Mouse (Mus musculus): ENCODE measurements around the gene Tmem230. TPM values are rescaled to one million over a fixed set of nuclear protein-coding genes. Genes with fewer than 3 reads are reported as not detected.
A peak's percentile ranks its signal among the peaks of the same experiment; 100 is the strongest.
"Not testable (repeated sequence)": the region's sequence is repeated elsewhere in the genome, so short reads cannot be mapped to it uniquely, and the experiment has no call there.

The Tmem230 gene
- polyA plus RNA-seq, 2 experiments from 2014 or later = 40.0 to 40.5 TPM

DNA sequence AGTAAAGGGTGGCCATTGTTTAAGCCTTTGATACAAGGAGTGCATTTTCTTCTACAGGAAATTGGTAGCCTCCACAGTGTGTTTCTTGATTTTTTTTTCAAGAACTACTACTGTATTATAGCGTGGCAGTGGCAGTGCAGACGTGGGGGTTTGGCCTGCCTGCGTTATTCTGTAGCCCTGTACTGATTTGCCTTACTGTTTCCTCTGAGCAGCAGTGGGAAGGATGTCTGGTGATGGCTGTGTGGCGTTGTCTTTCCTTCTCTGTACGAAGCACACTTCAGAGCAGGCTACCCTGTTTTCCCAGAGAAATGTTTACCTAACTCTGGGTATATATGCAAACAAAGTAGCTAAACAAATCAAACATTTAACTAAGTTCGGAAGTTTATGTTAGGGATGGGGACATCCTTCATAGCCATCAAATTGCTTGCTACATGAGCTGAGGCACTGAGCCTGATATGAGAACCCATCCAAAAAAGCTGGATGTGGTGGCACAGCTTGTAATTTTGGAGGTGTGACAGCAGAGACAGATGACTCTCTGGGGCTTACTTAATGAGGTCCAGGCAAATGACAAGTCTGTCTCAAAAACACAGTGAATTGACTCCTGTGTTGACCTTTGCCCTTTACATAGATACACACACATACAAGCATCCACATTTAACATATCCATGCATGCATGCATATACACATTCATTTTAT, 25.2 kb upstream of the Tmem230 start:
- no peak for ATAC-seq

DNA sequence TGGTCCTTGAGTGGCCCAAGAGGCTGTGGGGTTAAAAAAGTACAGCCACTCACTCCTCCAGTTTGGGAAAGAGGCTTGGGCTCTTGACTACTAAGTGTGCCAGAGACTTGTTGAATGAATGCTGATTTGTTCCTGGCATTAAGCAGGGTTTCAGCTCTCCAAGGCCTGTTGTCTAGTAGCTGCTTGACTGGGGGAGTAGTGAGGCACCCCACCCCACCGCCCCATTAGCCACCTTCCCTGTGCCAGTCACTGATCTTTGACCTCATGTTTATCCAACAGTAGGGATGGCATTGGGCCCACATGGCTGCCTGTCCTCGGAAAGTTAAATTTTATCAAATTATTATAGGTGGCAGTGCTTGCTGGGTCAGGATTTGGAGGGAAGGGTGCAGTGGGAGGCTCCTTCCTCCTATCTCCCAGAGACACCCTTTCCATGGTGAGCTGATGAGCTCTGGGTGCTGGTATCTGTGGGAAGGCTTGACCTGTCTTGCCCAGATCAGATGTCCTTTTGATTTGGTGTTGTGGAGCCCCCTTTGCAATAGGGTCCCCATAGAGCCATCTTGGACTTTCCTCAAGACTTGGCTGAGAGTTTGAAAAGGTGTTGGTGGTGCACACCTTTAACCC, 22.8 kb upstream of the Tmem230 start:
- ATAC-seq = no peak

DNA sequence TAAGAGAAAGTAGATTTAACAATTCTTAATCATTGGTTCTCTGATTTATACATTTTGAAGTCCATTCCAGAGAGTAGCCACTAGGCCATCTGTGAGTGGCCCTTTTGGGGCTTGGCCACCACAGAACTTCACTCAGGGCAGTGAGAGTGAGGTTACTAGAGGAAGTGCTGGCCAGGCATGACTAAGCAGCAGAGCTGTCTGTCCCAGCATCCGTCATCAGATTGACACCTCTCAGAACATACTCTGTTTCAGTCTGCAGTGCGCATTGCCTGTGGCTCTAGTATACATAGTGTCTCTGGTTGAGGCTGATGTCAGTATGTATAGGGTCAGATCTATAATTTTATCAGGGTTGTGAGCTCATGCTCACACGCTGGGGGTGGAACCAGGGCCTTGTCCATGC, 21.6 kb upstream of the Tmem230 start:
- peak; percentile 77 for ATAC-seq

DNA sequence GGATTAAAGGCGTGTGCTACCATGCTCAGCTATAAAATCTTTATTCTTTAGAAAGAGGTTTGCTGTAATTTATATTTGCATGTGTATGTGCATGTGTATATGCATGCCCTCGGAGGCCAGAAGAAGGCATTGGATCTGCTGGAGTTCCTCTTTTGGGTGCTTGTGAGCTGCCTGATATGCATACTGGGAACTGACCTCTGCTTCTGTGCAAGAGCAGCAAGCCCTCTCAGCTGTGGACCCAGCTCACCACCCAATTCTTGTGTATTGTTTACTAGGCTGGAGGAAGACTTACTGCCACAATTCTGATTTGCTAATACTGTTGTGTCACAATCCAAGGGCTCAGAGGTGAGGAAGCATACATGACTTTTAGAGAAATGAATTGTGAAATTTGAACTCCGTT, 18.5 kb upstream of the Tmem230 start:
- no peak for ATAC-seq

DNA sequence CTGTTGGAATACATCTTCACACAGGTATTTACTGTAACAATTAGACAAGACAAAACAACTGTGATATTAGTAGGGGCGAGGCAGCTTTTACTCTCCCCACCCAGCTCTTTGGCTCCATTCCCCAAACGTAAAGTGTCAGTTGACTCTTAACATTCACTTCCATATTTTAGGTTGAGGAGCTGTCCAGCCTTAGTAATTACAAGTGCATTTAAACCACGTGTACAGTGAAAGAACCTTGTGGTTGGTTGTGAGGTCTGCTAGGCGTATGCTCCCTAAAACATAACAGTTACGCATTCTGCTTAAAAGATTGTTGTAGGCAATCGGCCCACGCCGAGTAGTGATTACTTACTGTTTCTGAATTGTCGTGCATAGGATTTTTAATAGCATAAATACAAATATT, 17.6 kb upstream of the Tmem230 start:
- ATAC-seq = no peak

DNA sequence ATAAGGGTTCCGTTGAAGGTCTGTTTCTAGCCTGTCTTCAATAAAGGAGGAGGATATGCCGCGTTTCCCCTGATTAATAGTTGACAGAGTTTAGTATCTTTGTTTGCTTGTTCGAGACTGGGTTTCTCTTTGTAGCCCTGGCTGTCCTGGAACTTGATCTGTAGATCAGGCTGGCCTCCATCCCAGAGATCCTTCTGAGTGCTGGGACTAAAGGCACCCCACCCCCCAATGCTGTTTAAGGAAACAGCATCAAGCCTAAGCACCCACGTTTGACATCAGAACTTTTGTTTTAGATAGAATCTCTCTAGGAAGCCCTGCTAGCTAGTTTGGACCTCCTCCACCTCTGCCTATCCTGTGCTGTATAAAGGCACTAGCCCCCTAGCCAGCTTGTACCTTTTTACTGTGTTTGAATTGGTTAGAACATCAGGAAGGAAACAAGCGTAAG, 16.7 kb upstream of the Tmem230 start:
- ATAC-seq = no peak

DNA sequence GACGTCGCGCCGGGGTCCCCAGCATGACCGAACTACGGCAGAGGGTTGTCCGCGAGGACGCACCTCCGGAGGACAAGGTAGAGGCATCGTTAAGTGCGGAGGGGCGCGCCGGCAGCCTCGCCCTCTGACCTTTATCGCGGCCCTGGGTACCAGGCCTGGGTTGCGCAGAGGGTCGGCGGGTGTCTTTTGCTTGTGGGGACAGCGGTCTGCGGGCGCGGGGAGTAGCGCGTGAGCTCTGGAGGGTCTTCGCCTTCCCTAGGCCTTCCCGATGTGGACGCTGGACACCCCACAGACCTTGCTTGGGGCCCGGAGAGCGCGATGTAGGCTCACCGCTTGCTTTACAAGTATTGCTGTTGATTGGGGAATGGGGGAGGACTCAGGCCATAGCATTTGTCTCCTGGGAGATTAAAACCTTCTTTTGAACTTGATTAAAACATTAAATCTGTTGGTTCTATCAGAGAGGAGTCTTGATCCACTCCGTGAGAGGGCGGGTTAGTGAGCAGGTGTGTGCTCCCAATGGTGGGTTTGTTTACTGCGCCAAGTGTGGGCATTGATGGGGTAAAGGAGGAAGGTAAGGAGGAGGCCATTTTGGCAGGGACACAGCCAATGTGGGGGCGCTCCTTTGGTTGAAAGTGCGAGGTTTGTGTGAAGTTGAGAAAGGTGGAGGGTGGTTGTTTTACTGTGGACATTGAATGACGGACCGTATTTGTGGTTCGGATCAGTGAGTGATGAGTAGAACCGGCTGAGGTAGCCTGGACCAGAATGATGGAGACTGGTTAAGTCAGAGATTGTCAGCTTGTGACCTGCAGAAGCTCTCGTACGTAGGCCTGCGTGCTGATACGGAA, 16.0 kb upstream of the Tmem230 start:
- peak; percentile 44 for ATAC-seq

DNA sequence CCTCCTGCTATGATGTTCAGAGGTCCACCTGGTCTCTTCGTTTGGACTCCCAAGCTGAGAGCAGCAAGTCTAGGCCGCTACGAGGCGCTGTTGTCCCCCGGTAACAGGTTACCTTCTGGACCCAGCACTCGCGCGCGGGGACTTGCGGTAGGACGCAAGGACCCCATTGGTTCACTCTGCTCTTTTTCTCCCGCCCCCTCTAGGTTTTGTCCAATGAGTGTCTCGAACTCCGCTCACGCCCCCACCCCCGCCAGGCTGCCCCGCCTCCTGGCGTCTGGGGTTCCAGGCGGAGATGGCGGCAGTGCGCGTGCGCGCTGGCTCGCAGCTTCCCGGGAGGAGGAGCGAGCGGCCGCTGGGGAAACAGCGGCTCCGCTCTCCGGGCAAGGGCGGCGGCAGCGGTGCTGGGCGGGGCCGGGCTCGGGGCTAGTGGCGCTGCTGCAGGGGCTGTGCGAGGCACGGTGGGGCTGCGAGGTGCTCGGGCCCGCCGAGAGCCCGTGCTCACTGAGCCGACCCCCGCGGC, 15.3 kb upstream of the Tmem230 start, which contains the start of gene Cds2:
Cds2 (plus strand) TSS at position 270 of the 520 bp plus-strand sequence.
- ATAC-seq = peak; percentile 88

DNA sequence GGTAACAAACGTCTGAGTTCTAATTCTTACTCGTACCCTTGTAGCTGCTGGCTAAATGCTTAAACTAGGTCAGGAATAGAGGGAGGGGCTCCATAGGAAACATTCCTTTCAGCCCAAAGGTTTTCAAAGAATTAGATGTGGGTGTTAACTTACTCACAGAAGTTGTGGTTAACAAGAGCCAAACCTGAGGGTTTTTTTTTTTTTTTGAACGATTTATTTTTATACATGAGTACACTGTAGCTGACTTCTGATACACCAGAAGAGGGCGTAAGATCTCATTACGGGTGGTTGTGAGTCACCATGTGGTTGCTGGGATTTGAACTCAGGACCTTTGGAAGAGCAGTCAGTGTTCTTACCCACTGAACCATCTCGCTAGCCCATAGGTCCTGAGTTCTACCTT, 14.6 kb upstream of the Tmem230 start:
- no peak for ATAC-seq

DNA sequence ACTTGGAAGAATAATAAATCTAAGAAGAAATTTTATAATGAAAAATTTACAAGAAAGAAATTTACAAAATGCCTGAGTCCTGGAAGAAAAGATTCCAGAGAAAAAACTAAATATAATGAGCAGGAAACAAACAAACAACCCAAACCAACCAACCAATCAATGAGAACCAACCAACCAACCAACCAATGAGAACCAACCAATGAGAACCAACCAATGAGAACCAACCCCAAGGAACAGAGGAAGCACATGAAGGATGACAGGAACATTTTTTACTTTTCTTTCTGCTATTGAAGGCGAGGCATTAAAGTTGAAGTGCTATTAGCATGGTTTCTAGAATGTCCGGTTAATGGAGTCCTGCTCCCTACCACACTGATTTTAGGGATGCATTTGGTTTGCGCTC, 13.0 kb upstream of the Tmem230 start:
- ATAC-seq = no peak

DNA sequence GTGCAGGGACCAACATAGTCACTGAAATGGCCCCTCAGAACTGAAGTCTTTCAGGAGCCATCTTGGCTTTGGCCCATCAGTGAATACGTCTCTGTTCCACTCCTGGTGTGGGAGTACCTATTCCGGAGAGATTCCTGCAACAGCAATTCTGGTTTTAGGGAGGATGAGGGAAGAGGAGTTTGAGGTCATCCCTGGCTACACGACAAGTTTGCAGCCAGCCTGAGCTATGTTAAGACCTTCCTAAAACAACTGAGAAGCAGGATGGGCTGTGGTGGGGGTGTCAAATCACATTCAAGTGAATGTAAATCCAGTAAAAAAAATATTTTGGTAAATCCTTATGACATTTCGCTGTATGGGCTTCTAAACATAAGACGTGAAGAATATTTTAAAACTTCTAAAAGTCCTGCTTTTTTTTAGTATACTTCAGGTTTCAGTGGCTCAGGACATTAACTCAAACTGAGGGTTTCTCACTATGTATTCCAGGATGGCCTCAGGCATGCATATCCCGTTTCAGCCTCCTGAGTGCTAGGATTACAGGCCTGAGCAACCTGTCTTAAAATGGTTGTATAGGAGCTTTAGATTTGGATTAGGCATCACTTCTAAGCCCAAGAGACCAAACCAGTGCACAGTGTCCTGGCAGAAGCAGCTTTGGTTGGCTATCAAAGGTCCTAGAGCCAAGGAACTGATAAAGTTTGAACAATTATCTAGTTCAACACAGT, 9.9 kb upstream of the Tmem230 start:
- ATAC-seq = no peak

DNA sequence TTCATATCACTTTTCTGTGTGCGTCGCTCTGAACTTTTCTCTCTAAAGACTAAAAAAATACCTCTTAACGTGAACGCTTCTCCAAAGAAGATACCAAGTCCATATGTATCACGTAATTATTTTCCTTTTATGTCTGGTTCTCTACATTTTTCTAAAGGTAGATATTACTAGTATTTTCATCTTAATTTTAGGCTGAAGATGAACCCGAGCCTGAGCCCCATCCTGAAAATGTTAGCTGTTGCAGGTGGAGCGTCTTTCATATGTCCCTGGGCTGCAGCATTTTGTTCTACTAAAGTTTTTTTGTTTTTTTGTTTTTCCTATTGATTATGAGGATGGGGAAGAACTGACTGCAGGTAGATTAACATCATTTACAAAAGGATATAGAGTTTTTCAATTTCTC, 6.0 kb upstream of the Tmem230 start:
- ATAC-seq = no peak

DNA sequence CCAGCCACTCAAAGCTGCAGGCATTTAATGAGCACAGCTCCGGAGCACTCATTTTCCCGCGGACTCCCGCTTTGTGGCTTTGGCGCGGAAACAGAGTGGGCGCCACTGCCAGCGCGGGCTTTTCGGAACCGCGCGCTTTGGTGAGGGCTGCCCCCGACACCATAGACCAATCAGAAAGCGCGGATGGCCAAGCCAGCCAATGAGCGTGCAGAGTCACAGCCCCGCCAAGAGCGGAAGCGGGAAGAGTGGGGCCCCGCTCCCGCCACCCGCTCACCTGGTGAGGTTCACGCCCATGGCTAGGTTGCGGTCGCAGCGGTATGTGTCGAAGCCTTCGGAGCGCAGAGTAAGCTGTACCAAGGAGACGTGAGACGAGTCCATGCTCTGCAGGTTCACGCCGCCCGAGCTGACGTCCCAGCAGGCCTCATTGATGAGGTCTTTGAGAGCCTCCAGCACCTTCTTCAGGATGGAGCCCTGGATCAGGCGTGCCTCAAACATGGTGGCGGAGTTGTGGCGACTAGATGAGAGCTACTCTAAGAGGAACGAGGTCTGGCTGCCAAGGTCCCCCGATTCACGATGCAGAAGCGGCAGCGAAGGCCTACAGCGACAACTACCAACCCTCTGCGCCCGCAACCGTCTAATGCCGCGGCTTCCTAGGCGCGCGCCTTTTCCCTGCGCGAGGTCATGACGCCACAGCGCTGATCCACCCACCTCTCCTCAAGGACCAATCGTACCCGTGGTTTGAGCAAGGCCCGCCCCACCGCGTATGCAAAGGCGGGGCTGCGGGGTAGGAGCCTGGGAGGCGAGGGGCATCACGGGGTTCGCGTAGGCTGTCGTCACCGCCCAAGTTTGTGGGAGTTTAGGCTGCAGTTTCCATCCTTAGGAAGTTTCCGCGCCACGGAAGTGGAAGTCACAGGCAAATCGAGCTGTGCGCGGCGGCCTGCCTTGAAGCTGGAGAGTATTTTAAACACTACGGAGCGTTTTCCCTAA, 5.2 kb upstream of the Tmem230 start, which contains the start of gene Pcna:
Pcna (minus strand) TSS at position 773 of the 987 bp plus-strand sequence.
- peak; percentile 90 for ATAC-seq

DNA sequence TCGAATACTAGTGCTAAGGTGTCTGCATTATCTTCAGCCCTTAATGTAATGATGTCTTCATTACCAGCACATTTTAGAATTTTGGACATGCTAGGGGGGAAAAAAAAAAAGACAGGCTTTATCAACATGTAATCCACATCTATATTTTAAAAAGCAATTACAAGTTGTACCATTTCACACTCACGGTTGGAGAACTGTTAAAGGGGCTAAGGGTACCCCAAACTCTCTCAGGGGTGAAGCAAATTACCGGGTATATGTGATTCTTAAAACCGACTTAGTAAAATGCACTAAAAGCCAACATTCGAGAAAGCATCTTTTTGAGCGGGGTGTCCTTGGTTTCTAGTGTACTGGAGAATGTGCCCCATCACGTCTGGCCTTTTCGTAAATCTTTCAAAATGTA, 4.3 kb upstream of the Tmem230 start:
- ATAC-seq = no peak

DNA sequence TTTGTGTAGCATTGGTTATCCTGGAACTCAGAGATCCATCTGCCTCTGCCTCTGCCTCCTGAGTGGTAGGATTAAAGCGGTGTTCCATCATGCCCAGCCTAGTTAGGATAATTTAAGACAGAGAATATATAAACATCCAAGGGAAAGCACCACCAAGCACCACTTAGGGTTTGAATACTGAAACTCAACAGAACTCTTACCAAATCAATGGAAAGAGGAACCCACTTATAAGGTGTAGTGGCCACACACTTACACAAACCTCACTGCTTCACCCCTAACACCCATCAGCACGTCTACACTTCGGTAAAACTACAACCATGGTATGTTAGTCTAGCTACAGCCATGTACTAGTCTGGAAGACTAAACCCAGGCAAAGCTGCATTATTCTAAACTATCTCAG, 4.2 kb downstream of the Tmem230 start:
- ATAC-seq = no peak

DNA sequence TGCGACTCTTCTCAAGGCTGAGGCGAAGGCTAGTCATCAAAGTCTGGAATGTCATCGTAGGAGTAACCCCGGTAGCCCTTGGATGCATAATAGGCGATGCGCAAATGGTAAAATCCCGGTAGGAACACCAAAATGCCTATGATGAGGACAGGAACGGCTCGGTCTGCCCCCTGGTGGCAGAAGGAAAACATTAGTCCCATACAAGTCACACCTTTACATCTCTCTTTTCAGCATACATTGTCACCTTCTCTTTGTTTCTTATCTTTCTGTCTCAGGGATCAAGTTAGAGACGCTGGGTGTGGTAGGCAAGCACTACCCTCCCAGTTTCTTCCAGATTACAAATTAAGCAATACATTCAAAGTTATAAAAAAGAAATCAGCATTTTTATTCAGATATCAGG, 7.2 kb downstream of the Tmem230 start:
- ATAC-seq = not testable (repeated sequence)

DNA sequence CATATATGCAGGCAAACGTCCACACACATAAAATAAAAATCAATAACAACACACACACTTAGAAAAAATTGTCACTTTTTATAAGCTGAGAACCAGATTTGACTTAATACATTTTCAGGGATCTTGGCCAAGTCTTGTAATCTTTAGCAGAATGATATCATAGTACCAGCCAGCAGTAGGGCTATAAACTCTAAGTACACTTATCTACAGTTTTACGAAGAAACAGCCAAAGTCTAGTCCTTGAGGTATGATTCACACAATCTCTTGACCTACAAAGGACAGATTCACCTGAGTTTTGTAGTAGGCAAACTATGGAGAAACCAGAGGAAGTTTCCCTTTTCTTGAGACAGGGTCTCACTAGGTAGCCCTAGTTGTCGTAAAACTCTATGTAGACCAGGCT, 8.2 kb downstream of the Tmem230 start:
- not testable (repeated sequence) for ATAC-seq

DNA sequence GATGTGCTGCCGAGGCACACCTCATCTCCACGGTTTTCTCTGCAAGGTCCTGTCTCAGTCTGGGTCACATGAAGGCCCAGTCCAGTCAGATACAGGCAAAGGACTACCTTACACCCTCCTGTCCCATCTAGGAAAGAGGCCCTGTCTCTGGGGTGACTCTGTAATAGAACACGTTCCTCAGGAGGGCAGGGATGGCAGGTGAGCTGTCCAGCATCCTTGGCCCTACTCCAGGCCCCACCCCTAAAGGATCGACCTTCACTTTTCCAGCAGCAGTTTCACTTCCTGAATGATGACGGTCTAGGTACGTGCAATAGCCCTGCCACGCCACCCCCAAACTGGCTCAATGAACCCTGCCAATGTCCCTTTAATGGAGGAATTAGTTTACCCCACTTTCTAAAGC, 11.6 kb downstream of the Tmem230 start:
- ATAC-seq = no peak

DNA sequence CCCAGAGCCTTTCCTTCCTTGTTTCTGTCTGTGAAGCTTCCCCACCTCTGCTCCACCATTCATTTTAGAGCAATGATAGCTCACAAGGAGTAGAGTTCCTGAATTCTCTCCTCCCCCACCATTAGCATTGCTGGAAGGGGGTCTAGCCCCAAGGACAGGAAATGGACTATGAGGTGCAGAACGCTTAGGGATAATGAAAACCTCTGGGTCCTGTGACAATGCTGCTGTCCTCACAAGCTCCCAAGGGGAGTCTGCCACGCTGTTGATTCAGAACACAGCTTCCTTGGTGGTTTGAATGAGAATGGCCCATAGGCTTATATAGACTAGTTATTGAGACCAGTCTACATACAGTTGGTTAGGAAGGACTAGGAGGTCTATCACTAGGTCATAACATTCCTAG, 12.3 kb downstream of the Tmem230 start:
- ATAC-seq = no peak

DNA sequence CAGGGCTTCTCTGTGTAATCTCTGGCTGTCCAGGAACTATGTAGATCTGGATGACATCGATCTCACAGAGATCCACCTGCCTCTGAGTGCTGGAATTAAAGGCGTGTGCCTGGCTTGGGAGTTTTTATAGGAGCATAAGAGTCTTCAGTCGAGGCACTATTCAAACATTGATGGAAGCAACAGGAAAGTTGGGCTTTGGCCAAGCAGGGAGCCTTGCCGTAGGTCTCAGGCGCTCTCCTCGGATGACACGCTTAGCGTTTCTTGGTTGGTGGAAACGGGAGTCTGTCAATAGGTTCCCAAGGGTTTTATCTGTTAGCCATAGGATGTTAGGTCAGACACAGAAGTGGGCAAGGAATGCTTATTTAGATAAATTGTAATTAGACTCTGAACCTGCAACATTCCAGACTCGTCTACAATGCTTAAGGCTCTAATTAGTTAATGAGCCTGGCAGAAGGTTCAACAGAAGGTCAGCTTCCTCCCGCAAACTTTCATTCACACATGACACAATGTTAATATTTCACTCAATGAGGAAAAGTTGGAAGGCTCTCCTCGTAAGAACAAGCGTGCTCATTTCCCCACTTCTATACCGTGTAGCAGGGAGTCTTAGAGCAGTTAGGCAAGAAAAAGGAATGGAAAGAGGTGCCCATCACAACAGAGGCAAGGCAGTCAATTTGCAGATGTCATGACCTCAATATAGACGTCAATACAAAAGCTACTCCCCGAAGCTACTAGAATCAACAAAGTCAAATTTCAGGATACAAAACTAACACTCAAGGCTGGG, 13.4 kb downstream of the Tmem230 start:
- ATAC-seq = no peak

Data from activated CD4-positive, CD25-positive, alpha-beta regulatory T cell, adult 4 months (primary cell).